Mouse (Mus musculus) layer of hippocampus, postnatal 10 days (tissue): ENCODE measurements around the gene Ctsr. TPM values are rescaled to one million over a fixed set of nuclear protein-coding genes. Genes with fewer than 3 reads are reported as not detected.
"Not testable (repeated sequence)": the region's sequence is repeated elsewhere in the genome, so short reads cannot be mapped to it uniquely, and the experiment has no call there.

Experiments
- DNase-seq, 2 experiments: peaks; one replicate each; pipeline ENCODE4 v3.0.0; 2021; ENCODE audit warnings: low spot score in 2 of 2
- long read RNA-seq: library from polyadenylated mRNA; stranded (forward); transcript quantifications from one replicate; pipeline ENCODE4 v2.0.0, GENCODE M21; 2023
- total RNA-seq, 2 experiments: library from RNA; stranded (reverse); gene quantifications; 2 replicates each; pipeline ENCODE4 v1.2.3; 2021

Gene Ctsr
- total RNA-seq = not detected
- long read RNA-seq = 0 reads

GRCm38 (mm10) chr13:61164156-61164555 lies at the start of gene Ctsr:
Ctsr (minus strand) TSS chr13:61164256.
- no peak for DNase-seq

- no peak for DNase-seq
Measured at GRCm38 (mm10) chr13:61203310-61203709, 39.3 kb upstream of the Ctsr start, which contains the start of gene Cts6. Cts6 (minus strand) TSS chr13:61203410.

- not testable (repeated sequence) for DNase-seq
Measured at GRCm38 (mm10) chr13:61185151-61185933, 21.3 kb upstream of the Ctsr start.

GRCm38 (mm10) chr13:61164622-61165021 lies 566 bp upstream of the Ctsr start:
- DNase-seq = no peak

Other genes starting within 250 kb of the Ctsr start
- not detected for gene Gm49393, start 228.7 kb downstream of the Ctsr start, total RNA-seq
- gene Gm49391, start 227.7 kb downstream of the Ctsr start, total RNA-seq = 1 to 10 TPM in 1 of 2 experiments, not detected in 1; 2.1 TPM
- gene Ctla2a, start 227.6 kb downstream of the Ctsr start, total RNA-seq = 10 to 100 TPM; 23.5 to 29.2 TPM
- not detected for gene Tpbpa, start 222.3 kb downstream of the Ctsr start, total RNA-seq
- not detected for gene Ctsj, start 158.3 kb downstream of the Ctsr start, total RNA-seq
- not detected for gene Ctsq, start 123.6 kb downstream of the Ctsr start, total RNA-seq
- gene Cts6, start 39.2 kb upstream of the Ctsr start, total RNA-seq = not detected
- gene Cts8, start 91.1 kb upstream of the Ctsr start, total RNA-seq = not detected
- gene Gm49398, start 124.6 kb upstream of the Ctsr start, total RNA-seq = not detected
- gene Cts7, start 193.9 kb upstream of the Ctsr start, total RNA-seq = not detected